Mouse (Mus musculus) lung, postnatal 0 days (tissue): ENCODE data around the gene Zfp655.

Experiments
- CTCF ChIP-seq: IDR thresholded peaks from 2 replicates; pipeline ENCODE4 v1.5.1; 2016; ENCODE audit warnings: antibody characterized with exemption, mild to moderate bottlenecking
- EP300 ChIP-seq: IDR thresholded peaks from 2 replicates; pipeline ENCODE4 v1.6.1; 2016; ENCODE audit warnings: antibody characterized with exemption, mild to moderate bottlenecking, control low read depth

GRCm38 (mm10) chr5:145292398-145292797, 60.9 kb downstream of the Zfp655 start:
- TF ChIP-seq CTCF (no peak), EP300 (no peak)
